Mouse (Mus musculus): ENCODE measurements around the gene Endog.
"Not testable (repeated sequence)": the region's sequence is repeated elsewhere in the genome, so short reads cannot be mapped to it uniquely, and the experiment has no call there.

Endog gene

DNA sequence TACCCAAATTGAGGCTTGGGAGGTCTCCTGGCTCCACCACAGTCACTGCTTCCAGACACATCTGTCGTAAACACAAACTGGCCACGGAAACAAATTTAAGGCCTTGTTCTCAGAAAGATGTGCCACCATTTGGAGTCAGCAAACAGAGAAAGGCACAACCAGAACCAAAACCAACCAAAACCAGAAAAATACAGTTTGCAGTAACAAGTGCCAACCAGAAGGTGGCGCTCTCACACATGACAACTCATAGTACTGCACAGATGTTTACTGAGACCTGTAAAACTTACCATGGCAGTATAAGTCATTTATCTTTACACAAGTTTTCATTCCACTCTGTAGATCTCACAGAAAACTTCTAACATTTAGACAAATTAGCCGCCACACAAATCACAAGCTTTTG lies 4.6 kb upstream of the Endog start:
- no peak for DNase-seq (ENCODE audit: low read depth, low spot score)

DNA sequence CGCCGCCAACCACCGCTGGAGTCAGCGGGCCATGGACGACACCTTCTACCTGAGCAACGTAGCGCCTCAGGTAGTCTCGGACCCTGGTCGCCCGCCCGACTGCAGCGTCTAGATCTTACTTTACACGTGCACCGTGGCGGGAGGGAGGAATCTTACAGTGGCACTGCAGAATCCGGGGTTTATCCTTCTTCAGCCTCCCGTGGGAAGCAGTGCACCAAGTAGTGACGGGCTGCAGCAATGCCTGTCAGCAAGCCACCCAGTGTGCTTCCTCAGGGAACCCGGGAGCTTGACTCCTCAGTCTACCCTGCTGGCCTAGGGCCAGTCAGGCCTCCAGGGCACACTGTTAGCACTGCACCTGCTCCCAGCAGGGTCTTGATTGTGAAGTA lies 697 bp downstream of the Endog start:
- no peak for DNase-seq (ENCODE audit: low read depth, low spot score)

DNA sequence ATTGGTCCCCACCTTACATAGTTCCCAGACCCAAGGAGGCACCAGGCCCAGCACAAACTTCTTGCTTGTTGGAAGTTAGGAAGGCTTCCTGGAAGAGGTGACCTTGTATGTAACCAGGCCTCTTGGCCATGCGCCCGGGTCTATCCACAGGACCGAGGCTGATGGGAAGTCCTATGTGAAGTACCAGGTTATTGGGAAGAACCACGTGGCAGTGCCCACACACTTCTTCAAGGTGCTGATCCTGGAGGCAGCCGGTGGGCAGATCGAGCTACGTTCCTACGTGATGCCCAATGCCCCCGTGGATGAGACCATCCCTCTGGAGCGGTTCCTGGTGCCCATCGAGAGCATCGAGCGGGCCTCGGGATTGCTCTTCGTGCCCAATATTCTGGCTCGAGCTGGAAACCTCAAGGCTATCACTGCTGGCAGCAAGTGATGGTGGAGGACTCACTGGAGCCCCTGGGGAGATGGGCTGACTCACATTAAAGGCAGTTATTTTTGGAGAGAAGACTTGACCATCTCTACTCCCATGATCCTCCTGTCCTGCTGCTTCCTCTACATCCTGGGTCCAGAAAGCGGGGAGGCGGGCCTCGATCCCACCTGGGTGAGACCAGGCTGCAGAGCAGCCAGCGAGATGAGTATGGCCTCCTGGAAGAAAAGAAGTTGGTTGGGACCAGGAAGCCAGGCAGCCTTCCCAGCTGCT lies 2.4 kb downstream of the Endog start:
- no peak for DNase-seq (ENCODE audit: low read depth, low spot score)

DNA sequence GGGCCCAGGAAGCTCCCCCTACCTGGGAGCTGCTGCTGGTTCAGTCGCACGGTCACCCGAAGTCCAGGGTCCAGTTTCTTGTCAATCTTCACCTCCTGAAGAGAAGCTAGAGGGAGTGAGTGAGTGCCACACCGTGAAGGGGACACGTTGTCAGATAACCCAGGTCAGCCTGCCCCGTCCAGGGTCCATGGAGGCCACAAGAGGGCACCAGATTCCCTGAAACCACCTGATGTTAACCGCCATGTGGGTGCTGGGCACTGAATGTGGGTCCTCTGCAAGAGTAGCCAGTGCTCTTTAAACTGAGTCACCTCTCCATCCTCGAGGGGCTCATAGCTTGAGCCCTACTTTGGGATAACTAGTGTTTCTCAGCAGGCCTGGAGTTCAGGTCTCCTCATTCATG lies 4.6 kb downstream of the Endog start:
- DNase-seq (ENCODE audit: low read depth, low spot score), result no peak

DNA sequence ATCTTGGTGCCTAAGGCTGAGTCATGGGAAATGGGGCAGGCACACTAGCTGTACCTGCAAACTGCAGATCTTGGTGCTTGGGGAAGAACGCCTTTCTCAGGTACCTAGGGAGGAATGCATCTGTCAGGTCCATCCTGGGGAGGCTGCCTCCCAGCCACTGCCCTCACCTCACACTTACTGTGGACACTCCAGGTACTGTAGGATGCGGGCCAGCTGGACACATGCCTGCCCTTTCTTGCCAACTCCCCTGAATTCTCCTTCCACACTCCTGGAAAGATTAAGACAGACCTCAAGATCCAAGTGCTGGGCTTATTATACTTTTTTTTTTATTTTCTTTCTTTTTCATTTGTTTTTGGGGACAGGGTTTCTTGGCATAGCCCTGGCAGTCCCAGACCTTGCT lies 5.3 kb downstream of the Endog start:
- DNase-seq (ENCODE audit: low read depth, low spot score), result no peak

DNA sequence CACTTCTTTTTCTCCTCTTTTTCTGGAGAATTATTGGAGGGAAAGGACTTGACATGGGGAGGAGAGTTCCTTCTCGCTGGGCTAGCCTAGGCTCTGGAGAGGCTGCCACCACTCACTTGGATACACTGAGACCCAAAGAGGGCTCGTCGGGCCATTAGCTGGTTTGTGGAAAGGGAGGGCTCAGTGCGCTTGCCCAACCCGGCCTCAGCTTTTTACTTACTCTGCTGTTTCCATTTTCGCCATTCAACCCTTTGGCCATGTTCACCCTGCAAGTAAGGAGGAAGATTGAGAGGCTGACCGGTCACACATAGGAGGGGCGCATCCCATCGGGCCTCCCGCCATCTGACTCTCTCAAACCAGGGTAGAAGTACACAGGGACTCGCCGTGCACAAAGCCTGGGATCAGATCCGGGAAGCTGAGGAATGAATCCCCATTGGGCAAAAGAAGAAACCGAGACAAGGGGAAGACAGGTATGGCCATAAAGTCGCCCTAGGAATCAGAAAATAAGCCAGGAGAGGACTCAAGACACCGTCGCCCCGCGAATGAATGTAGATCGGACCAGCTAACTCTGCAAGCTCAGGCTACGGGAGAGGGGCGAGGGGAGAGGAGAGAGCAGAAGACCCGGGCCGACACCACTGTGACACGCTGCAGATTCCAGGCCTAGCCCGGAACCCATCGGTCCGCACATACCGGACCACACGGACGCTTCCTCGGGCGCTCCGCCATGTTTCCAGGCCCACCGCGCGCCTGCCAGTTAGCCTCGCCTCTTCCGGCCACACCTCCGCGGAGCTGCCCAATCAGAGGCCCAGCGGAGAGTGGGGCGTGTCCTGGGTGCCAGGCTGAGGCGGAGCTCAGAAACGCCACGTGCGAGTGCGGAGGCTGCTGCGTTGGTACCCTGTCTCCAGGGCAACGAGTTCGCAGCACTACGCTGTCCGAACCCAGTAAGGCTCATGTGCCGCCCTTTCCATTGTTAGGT lies 6.7 kb downstream of the Endog start, which contains the start of gene Spout1:
Gene Spout1 (minus strand): TSS at position 760 of the 976 bp plus-strand sequence.
- peak; percentile 94 for DNase-seq (ENCODE audit: low read depth, low spot score)

DNA sequence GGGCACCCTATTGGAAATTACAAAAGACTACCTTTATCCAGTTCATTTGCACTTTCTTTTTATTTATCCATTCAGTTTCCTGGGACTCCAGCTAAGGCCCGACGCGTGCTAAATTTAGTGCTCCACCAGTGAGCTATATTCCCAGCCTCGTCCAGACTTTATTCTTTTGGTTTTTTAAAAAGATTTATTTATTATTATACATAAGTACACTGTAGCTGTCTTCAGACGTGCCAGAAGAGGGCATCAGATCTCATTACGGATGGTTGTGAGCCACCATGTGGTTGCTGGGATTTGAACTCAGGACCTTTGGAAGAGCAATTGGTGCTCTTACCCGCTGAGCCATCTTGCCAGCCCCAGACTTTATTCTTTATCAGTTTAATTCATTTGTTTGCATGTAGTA lies 7.4 kb downstream of the Endog start:
- not testable (repeated sequence) for DNase-seq (ENCODE audit: low read depth, low spot score)

DNA sequence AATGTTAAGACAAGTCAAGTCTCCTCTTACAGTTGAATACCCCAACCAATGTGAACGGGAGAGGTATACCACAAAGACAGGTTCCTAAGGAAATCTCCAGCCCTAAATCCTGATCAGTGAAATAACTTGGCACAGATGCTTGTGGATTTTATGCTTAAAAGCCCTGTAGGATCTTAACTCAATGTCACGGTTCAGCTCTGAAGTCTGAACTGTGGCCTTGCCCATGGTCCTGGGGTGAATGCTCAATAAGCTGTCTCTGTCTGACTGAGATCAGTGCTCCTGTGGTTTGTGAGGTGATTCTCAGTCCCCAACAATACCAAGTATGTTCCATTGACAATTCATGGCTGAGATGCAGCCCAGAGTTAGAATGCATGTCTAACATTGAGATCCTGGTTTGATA lies 11.1 kb downstream of the Endog start:
- no peak for DNase-seq (ENCODE audit: low read depth, low spot score)

DNA sequence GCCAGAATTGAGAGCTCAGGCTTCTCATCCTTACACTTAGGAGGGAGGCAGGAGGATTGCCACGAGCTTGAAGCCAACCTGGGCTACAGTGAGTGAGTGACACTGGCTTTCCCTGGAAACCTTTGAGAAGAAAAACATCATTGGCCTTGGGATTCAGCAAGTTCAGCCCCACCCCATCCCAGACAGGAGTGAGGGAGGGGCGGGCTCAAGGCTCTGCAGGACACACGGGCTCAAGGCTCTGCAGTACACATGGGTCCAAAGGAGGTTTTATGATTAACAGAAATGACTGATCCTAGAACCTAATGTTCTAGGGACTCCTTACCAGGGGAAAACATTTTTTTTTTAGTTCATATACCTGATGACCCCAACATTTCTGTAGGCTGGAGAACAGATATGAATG lies 12.4 kb downstream of the Endog start:
- no peak for DNase-seq (ENCODE audit: low read depth, low spot score)

DNA sequence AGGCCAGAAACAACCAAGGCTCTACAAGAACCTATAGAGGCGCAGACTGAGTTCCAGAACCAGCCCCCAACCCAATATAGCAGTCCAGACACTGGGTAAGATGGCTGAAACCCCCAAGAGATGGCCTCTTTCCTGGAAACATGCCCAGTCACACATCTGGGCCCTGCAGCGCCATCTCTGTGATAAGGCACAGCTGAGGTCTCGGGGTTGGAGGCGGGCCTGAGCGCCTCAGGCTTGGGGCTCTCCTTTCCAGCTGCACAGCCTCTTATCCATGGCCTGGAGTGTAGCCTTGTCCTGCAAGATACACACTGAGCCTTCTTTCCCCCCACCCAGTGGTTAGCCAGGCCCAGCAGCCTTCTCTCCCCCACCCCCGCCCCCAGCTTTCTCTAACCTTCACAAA lies 14.0 kb downstream of the Endog start:
- no peak for DNase-seq (ENCODE audit: low read depth, low spot score)

DNA sequence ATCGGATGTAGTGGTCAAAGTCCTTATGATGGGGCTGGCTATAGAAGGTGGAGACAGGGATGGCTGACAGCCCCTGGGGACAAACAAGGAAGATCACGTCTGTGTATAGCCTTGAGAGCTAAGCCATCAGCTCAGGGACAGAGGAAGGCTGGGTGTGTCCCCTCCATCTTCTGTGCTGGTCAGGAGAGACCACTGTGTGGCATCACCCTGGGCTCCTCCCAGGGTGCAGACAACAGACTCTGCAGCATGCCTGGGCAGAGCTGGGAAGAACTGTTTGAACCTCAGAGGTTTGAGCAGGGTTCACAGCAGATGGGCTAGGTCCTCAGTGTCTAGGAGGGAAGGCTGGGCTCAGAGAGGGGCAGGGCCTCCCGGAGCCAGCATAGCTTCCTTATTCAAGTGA lies 14.4 kb downstream of the Endog start:
- no peak for DNase-seq (ENCODE audit: low read depth, low spot score)

DNA sequence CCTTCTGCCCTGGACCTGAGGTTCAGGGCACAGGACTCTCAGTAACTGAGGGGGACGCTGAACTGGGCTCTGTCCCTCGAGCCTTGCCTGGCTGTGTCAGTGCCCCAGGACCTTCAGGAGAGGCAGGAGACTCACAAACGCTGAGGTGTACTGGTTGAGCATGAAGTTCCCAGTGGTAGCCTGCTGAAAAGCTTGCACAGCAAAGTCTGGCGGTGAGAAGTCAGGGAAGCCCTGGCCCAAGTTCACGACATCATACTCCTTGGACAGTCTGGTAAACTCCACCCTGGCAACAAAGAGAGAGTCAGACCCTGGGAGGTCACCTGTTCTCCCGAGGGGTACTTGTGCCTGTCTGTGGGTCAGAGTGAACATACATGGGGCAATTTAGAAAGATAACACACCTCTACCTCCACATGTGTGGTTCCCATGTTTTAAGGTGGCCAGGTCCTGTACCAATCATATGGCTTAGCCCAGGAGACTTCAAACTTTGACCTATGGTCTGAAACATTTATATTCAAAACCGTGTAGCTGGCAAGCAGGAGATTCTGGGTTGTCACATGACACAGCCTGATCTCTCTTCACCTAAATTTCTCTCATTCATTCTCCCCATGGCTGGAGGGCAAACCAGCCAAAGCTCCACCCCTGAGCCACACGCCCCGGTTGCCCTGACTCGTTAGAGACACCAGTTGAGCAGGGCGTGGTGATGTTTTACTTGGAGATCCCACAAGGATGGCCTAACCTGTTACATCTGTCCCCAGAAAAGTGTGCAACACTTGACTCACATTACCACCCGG lies 20.7 kb downstream of the Endog start:
- DNase-seq (ENCODE audit: low read depth, low spot score), result no peak

DNA sequence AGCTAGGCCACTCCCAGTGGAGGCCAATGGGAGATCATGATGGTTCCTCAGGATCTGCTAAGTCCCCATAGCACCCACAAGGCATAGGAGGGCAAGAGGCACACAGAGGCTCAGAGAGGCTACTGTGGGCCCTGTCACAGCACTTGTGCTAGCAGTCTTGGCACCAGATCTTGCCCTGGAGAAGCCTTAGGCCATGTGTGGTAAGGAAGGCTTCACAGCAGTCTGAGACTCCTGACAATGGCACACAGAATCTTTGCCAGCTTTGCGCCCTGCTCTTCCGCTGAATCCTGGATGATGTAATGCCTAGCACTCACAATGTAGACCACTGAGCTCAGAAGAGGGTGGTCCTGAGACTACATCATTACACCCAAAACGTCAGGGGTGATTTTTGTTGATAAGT lies 23.4 kb downstream of the Endog start:
- DNase-seq (ENCODE audit: low read depth, low spot score), result no peak

DNA sequence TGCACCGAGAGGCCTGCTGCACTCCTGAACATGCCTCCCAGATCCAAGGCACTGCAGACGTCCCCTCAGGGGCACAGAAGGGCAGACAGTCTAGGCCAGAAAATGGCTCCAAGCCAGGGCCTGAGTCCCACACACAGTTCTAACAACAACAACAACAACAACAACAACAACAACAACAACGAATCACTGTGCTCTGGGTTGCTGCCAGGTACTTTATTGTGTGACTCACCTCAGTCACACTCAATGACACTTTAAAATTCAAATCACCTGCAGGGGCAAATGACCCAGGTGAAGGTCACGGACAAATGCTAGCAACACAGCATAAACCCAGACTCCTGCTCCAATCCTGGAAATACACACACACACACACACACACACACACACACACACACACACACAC lies 26.7 kb downstream of the Endog start:
- no peak for DNase-seq (ENCODE audit: low read depth, low spot score)

DNA sequence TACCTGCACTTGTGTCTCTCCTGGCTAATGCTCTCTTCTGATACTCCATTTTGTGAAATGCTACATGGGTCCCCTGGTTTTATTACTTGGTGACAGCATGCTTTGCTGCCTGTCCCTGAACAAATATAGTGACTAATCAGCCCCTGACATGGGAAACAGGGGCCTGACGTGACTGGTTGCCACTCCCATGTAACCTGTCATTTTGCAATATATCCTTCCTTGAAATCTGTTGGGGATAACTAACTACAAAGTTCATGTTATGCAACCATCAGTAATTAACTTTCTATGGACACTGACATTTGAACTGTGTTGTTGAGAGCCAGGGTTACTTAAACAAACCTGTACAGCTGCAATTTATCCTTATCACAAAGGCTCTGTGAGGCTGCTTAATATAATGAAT lies 28.7 kb downstream of the Endog start:
- DNase-seq (ENCODE audit: low read depth, low spot score), result no peak

DNA sequence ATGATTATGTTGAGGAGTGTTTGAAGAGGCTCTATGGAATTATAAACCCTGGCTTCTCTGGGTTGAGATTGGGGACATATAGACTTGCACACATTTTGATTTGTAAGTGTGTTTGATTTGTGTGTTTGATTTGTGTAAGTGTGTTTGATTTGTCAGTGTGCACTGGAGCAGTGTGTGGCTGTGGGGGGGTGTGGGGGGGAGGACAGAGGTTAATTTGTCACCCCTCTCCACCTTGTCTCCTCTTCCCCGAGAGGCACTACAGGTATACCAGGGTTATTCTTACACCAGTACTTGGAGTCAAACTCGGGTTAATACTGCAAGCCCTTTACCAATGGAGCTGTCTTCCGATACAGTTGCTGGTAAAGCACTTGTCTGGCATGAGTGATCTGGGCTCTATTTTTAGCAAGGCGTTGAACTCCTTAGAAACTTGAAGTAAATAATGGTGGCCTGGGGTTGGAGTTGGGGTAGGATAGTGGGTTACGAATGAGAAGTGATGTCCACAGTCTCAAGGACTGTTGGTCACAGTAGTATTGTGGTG lies 29.2 kb downstream of the Endog start:
- no peak for DNase-seq (ENCODE audit: low read depth, low spot score)

DNA sequence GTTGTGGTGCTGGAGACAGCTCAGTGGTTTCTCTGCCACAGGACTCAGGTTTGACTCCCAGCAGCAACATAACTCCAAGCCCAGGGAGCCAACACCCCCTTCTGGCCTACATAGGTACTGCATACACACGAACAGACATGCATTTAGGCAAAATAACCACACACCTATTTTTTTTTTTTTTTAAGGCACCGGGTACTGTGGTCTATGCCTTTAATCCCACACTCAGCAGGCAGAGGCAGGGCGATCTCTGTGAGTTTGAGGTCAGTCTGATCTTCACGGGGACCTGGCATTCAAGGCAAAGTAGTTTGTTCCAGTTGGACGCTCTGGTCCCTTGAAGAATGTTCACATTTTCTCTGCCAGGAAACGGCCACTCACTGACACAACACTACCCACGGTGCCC lies 32.1 kb downstream of the Endog start:
- DNase-seq (ENCODE audit: low read depth, low spot score), result peak; percentile 57

DNA sequence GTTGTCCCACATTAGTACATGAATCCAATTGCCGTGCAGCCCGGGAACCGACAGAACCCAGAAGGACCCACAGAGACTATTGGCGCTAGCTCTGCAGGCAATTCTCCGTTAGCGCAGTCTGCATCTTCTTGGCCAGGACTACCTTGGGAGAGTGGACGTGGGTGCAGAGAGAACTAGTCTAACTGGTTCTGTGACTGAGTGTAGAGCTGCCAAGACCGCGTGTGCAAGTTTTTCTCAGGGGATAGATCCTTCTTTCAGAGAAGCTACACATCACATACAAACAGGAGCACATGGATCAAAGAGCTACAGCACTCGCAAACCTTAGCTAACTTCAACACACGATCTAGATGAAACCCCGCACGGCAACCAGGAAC lies 33.9 kb downstream of the Endog start:
- no peak for DNase-seq (ENCODE audit: low read depth, low spot score)

DNA sequence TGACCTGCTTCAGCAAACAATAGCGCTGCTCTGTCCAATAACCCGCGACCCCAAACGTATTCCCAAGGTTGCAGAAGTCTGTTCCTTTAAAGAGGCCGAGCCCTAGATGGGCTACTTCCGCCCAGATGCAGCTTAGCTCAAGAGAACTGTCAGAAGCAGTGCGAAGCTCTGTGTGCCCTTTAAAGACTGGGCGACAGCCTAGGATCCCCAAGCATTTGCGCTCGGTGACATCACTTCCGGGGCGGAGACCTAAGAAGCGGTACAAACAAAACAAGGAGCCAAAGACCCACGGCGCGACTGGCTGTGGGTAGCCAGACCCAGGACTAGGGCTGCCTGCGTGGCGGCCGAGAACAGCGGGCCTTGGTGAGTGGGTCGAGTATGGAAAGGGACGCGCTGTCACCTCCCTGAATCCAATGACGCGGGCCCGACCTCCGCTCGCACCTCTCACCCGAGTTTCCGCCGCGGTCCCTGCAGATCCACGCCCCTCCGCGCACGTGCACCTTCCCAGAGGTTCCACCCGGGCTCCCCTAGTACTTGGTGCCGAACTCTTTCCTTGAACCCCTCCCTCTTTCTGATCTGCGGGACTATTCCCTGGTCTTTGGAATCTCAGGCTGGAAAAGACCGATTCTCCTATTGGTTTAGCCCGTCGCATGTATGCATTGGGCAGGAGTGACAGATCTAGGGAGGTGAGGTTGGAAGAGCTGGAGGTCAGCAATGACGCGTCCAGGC lies 34.5 kb downstream of the Endog start, which contains the start of gene Kyat1:
Gene Kyat1 (minus strand): TSS at position 219 of the 729 bp plus-strand sequence.
- peak; percentile 76 for DNase-seq (ENCODE audit: low read depth, low spot score)

DNA sequence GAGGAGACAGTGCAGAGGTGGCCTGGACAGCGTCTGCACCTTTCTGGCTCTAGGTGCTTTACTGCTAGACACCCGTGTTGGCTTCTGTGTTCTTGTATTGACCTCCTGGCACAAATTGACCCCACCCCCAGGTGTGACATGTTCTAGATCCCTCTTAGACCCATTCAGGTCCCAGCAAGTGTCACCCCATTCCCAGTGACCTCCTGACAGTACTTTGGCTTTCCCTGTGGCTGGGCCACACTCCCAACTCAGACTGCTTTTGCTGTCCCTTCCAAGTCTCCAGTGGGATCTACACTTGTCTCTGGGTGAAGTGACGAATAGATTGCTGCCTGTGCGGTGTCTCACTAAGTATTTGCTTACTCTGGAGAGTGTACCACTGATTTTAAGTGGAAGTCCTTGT lies 36.1 kb downstream of the Endog start:
- DNase-seq (ENCODE audit: low read depth, low spot score), result no peak

DNA sequence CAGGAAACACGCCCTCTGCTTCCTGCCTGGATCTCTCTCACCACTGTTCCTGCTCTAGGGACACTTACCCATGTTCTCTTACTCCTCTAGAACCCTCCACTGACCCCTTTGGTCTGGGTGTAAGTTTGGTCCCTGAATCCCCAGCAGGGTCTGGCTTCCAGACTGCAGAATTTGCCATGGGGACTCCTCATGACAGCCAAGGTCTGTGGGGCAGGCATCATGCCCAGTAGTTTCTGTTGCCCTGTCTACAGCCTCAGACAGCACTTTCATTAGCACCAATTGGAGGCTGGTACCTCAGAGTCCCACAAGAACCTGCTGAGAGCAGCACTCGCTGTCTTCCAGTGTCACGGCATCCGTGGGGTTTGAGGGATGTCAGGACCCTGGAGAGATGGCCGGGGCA lies 36.6 kb downstream of the Endog start:
- DNase-seq (ENCODE audit: low read depth, low spot score), result no peak

Measured in WW6 (cell line).